Mouse (Mus musculus): ENCODE results near the gene Casq1.

- TF ChIP-seq CTCF (IDR thresholded peaks at IDR 0.05; ENCODE audit: insufficient read depth, low read depth, low read length): no peak
- TF ChIP-seq POLR2A (IDR thresholded peaks at IDR 0.05; ENCODE audit: insufficient read depth, low read depth, low read length): no peak
These were observed 40.6 kb downstream of the Casq1 start for GRCm38 (mm10) chr1:172179102-172179501.
